Mouse (Mus musculus) heart, adult 2 months (tissue): ENCODE measurements around the gene Cep63.

ENCODE experiments used
- CTCF ChIP-seq: fragments of 200-600 bp; IDR thresholded peaks from 2 replicates; pipeline ENCODE4 v1.8.1; 2022; ENCODE audit warnings: antibody characterized with exemption, mild to moderate bottlenecking, moderate library complexity
- EP300 ChIP-seq: fragments of 200-500 bp; IDR thresholded peaks from 2 replicates; pipeline ENCODE4 v1.6.1; 2011; ENCODE audit warnings: low read depth, low read length, control low read depth; ENCODE audit not compliant: insufficient read depth
- POLR2A ChIP-seq: fragments of 200-500 bp; IDR thresholded peaks from 2 replicates; pipeline ENCODE4 v1.6.1; 2011; ENCODE audit warnings: mild to moderate bottlenecking, low read depth, low read length, control low read depth; ENCODE audit not compliant: insufficient read depth

- TF ChIP-seq POLR2A = no peak
- no peak for TF ChIP-seq CTCF
- no peak for TF ChIP-seq EP300
Measured at GRCm38 (mm10) chr9:102615071-102615470, 11.3 kb downstream of the Cep63 start.
